ENCODE assay signal across 8 mouse cellular contexts in genomic region chr14:55540787-55541321, GRCm38 (mm10). TPM values are rescaled to one million over a fixed set of nuclear protein-coding genes. Genes with fewer than 3 reads are reported as not detected.
DNase-seq lines count a peak whose midpoint lies in the region; ATAC-seq lines count a peak whose summit lies in the region.

No protein-coding gene starts in this region.

- peak; percentile 45 for ATAC-seq in frontal cortex, adult (ENCODE audit: low TSS enrichment)
- peak; percentile 41; the same call in 1 of the 2 replicates for ATAC-seq in hindbrain, embryonic 11.5 days (ENCODE audit: low FRiP score)

- peak overlapping the region; percentile 58 for H3K4me2 ChIP-seq in hindbrain, embryonic 11.5 days (replicated peaks; ENCODE audit: low read depth, low read length)

- H3K36me3 ChIP-seq in hindbrain, embryonic 11.5 days (ENCODE audit: control insufficient read depth, insufficient read depth, low read length), result 0 out of 2 replicates have a peak, but pooled peaks cover 2% of the 10 kb centered on the region

- H3K4me1 ChIP-seq in hindbrain, embryonic 11.5 days (replicated peaks; ENCODE audit: control insufficient read depth, insufficient read depth, low read length), result no peaks in the 10 kb centered on the region

- peak; percentile 85 for DNase-seq in MN1 (ENCODE audit: low spot score)
- DNase-seq in cerebellum, adult 11-12 months, result peak; percentile 86
- DNase-seq in hindbrain, embryonic 11.5 days (ENCODE audit: low spot score), result peak; percentile 71
- DNase-seq in layer of hippocampus, postnatal 25 days (ENCODE audit: extremely low spot score in 1 of 2, low spot score in 1 of 2), result peak; percentile 50 to 72
- peak; percentile 85 for DNase-seq in lung, postnatal 36 days
- DNase-seq in right cerebral cortex, adult 2 months (ENCODE audit: low spot score in 2 of 2), result peak; percentile 76 to 86
- DNase-seq in urinary bladder, postnatal 36 days (ENCODE audit: low spot score in 2 of 2), result peak; percentile 61 to 85

- H3K27me3 ChIP-seq in hindbrain, embryonic 11.5 days (ENCODE audit: control insufficient read depth, insufficient read depth, low read length), result no peaks in the 10 kb centered on the region

- peak overlapping the region; percentile 17; the same call in 1 of the 2 replicates for H3K27ac ChIP-seq in hindbrain, embryonic 11.5 days (ENCODE audit: low read depth, low read length)

- H3K9ac ChIP-seq in hindbrain, embryonic 11.5 days (ENCODE audit: low read depth, low read length), result peak overlapping the region; percentile 52

- no peaks in the 10 kb centered on the region for H3K9me3 ChIP-seq in hindbrain, embryonic 11.5 days (ENCODE audit: control insufficient read depth, low read length)

- 12% methylated on average over 9 of the region's 10 CpGs for WGBS in hindbrain, embryonic 11.5 days

- H3K4me3 ChIP-seq in hindbrain, embryonic 11.5 days (ENCODE audit: low read depth, low read length), result peak overlapping the region; percentile 42

RNA-seq across cellular contexts. Expression of gene Pck2, which starts 0.8 kb away (rescaled TPM):
- polyA plus RNA-seq in hindbrain, embryonic 11.5 days (2014; fragmentation: Nextera tagmentation; extraction: Ambion mirVana), result 11.3 and 12.6 TPM in 2 replicates
- 10 to 100 TPM; 37.2 to 37.8 TPM for total RNA-seq in layer of hippocampus, postnatal 25 days (2021)

RNA-seq across cellular contexts. Expression of gene Nrl, which starts 16.1 kb away (rescaled TPM):
- polyA plus RNA-seq in hindbrain, embryonic 11.5 days (2014; fragmentation: Nextera tagmentation; extraction: Ambion mirVana), result 0.15 and 0.20 TPM in 2 replicates
- total RNA-seq in layer of hippocampus, postnatal 25 days (2021), result 1 to 10 TPM; 2.1 to 2.2 TPM

RNA-seq across cellular contexts. Expression of gene Dcaf11, which starts 19.0 kb away (rescaled TPM):
- 81.5 and 85.4 TPM in 2 replicates for polyA plus RNA-seq in hindbrain, embryonic 11.5 days (2014; fragmentation: Nextera tagmentation; extraction: Ambion mirVana)
- 10 to 100 TPM; 72.7 to 86.4 TPM for total RNA-seq in layer of hippocampus, postnatal 25 days (2021)

RNA-seq across cellular contexts. Expression of gene A730061H03Rik, which starts 19.4 kb away (rescaled TPM):
- polyA plus RNA-seq in hindbrain, embryonic 11.5 days (2014; fragmentation: Nextera tagmentation; extraction: Ambion mirVana), result 0.52 TPM in 1 of 2 replicates, not detected in the other
- under 1 TPM; 0.89 to 0.92 TPM for total RNA-seq in layer of hippocampus, postnatal 25 days (2021)

RNA-seq across cellular contexts. Expression of gene Cpne6, which starts 30.6 kb away (rescaled TPM):
- polyA plus RNA-seq in hindbrain, embryonic 11.5 days (2014; fragmentation: Nextera tagmentation; extraction: Ambion mirVana), result 1.3 and 1.6 TPM in 2 replicates
- total RNA-seq in layer of hippocampus, postnatal 25 days (2021), result 100 to 1,000 TPM; 664 to 669 TPM

Comparison
In these comparisons a context has a peak if more than half of its experiments do, and no peak if none do; other contexts are left out.
1. Peak in every context shown above with its lines: DNase-seq, ATAC-seq, H3K4me3 ChIP-seq and H3K27ac ChIP-seq.